17 mouse cellular contexts compared by ENCODE assay signal in genomic region chr5:8896198-8896597, GRCm38 (mm10). TPM values are rescaled to one million over a fixed set of nuclear protein-coding genes. Genes with fewer than 3 reads are reported as not detected.
DNase-seq lines count a peak whose midpoint lies in the region; ATAC-seq and TF ChIP-seq lines count a peak whose summit lies in the region.
"Had no signal": no experiment of that assay in that cellular context is flagged by ENCODE, and none has a peak within 500 bp of the region (broad histone marks: within the 10 kb centered on the region; RNA-seq: fewer than 3 reads in every experiment).

No protein-coding gene starts in this region.

- H3K36me3 ChIP-seq in limb, embryonic 14.5 days (ENCODE audit: control insufficient read depth, insufficient read depth, low read length): no peaks in the 10 kb centered on the region
- H3K36me3 ChIP-seq in limb, embryonic 10.5 days: no peaks in the 10 kb centered on the region
- peaks cover 36% of the 10 kb centered on the region for H3K36me3 ChIP-seq in liver, embryonic 15.5 days (replicated peaks)
- H3K36me3 ChIP-seq: limb, embryonic 12.5 days; midbrain, embryonic 12.5 days had no signal

- no peak overlapping the region for H3K4me3 ChIP-seq in limb, embryonic 14.5 days (replicated peaks; ENCODE audit: low read length)
- H3K4me3 ChIP-seq in limb, embryonic 10.5 days: no peak overlapping the region
- H3K4me3 ChIP-seq in liver, embryonic 15.5 days (replicated peaks): peak overlapping the region; percentile 80
- H3K4me3 ChIP-seq: limb, embryonic 12.5 days; midbrain, embryonic 12.5 days had no signal

- H3K9me3 ChIP-seq in limb, embryonic 14.5 days (ENCODE audit: control insufficient read depth, low read length): no peaks in the 10 kb centered on the region
- H3K9me3 ChIP-seq in limb, embryonic 10.5 days (replicated peaks): no peaks in the 10 kb centered on the region
- H3K9me3 ChIP-seq in liver, embryonic 15.5 days (replicated peaks): no peaks in the 10 kb centered on the region
- H3K9me3 ChIP-seq: limb, embryonic 12.5 days; midbrain, embryonic 12.5 days had no signal

- no peak overlapping the region for H3K9ac ChIP-seq in limb, embryonic 14.5 days (ENCODE audit: low read depth, low read length, severe bottlenecking)
- no peak overlapping the region for H3K9ac ChIP-seq in liver, embryonic 15.5 days
- H3K9ac ChIP-seq: limb, embryonic 12.5 days; midbrain, embryonic 12.5 days had no signal

- no peak overlapping the region for H3K27ac ChIP-seq in limb, embryonic 14.5 days (replicated peaks; ENCODE audit: low read depth, low read length)
- H3K27ac ChIP-seq in limb, embryonic 10.5 days: no peak overlapping the region
- no peak overlapping the region; the same call in 1 of the 2 replicates for H3K27ac ChIP-seq in liver, embryonic 15.5 days (replicated peaks)
- H3K27ac ChIP-seq: limb, embryonic 12.5 days; midbrain, embryonic 12.5 days had no signal

- H3K4me2 ChIP-seq in limb, embryonic 14.5 days (replicated peaks; ENCODE audit: low read depth, low read length, severe bottlenecking): no peak overlapping the region
- H3K4me2 ChIP-seq in liver, embryonic 15.5 days: peak overlapping the region; percentile 84
- H3K4me2 ChIP-seq: limb, embryonic 12.5 days; midbrain, embryonic 12.5 days had no signal

- peak; percentile 41 for DNase-seq in limb, embryonic 14.5 days (ENCODE audit: low spot score)
- no peak for DNase-seq in limb, embryonic 10.5 days (ENCODE audit: low spot score)
- peak; percentile 57 for DNase-seq in ES-CJ7 (ENCODE audit: low read depth, low spot score)
- DNase-seq in c-Kit-negative CD71-positive TER-119-positive erythroid progenitor cells, embryonic 14.5 days (ENCODE audit: low read depth, low spot score): peak; percentile 9
- DNase-seq in cerebellum, adult 18-20 months: no peak
- DNase-seq in thymus, adult 18-20 months: no peak
- no peak for DNase-seq in left cerebral cortex, adult 11 months (ENCODE audit: low spot score)
- DNase-seq: cerebellum, adult 2 months; gastrocnemius, postnatal 25 days; heart, postnatal 14 days; kidney, adult 8-10 months; kidney, postnatal 4 days; lung, postnatal 4 days had no signal

- peaks cover 3% of the 10 kb centered on the region; the same call in 1 of the 2 replicates for H3K27me3 ChIP-seq in limb, embryonic 14.5 days (ENCODE audit: control insufficient read depth, insufficient read depth, low read length)
- H3K27me3 ChIP-seq in limb, embryonic 10.5 days (ENCODE audit: low read depth, poor library complexity, severe bottlenecking): peaks cover 44% of the 10 kb centered on the region
- H3K27me3 ChIP-seq in liver, embryonic 15.5 days: no peaks in the 10 kb centered on the region

- WGBS in limb, embryonic 14.5 days: 72% methylated on average over 1 of the region's 1 CpGs
- 91% methylated on average over 1 of the region's 1 CpGs for WGBS in limb, embryonic 10.5 days
- 71% methylated on average over 1 of the region's 1 CpGs for WGBS in liver, embryonic 15.5 days (ENCODE audit: insufficient replicate concordance)

- TF ChIP-seq POLR2A in limb, embryonic 14.5 days (IDR thresholded peaks at IDR 0.05; ENCODE audit: borderline replicate concordance, extremely low read depth, insufficient read depth, insufficient read length): no peak

- ATAC-seq in limb, embryonic 14.5 days (ENCODE audit: low FRiP score, low read depth): no peak
- ATAC-seq in liver, embryonic 15.5 days (ENCODE audit: insufficient read depth): no peak
- ATAC-seq: hindbrain, embryonic 16.5 days had no signal

- H3K4me1 ChIP-seq in limb, embryonic 14.5 days (ENCODE audit: control insufficient read depth, insufficient read depth, low read length): no peaks in the 10 kb centered on the region
- peaks cover 12% of the 10 kb centered on the region for H3K4me1 ChIP-seq in limb, embryonic 10.5 days
- peaks cover 42% of the 10 kb centered on the region for H3K4me1 ChIP-seq in liver, embryonic 15.5 days (replicated peaks)

RNA-seq across cellular contexts. Expression of gene Abcb4, which starts 2.7 kb away (rescaled TPM):
- polyA plus RNA-seq in limb, embryonic 14.5 days (2012; rRNA removed): 0.26 and 0.27 TPM in 2 replicates
- polyA plus RNA-seq in limb, embryonic 14.5 days (2014; fragmentation: Nextera tagmentation; extraction: Ambion mirVana): 0.44 and 0.51 TPM in 2 replicates
- 0.19 TPM in 2 replicates for polyA plus RNA-seq in limb, embryonic 10.5 days (2016; fragmentation: Nextera tagmentation; extraction: Ambion mirVana)
- 28.7 and 32.8 TPM in 2 replicates for polyA plus RNA-seq in liver, embryonic 15.5 days (2015; fragmentation: Nextera tagmentation; extraction: Ambion mirVana)

Comparison
In these comparisons a context has a peak if more than half of its experiments do, and no peak if none do; other contexts are left out.
1. DNase-seq: peak in limb, embryonic 14.5 days (single experiment), ES-CJ7 (single experiment) and c-Kit-negative CD71-positive TER-119-positive erythroid progenitor cells, embryonic 14.5 days (single experiment); none in limb, embryonic 10.5 days (single experiment), cerebellum, adult 18-20 months (0 of 2), thymus, adult 18-20 months (0 of 2) and left cerebral cortex, adult 11 months (single experiment).
2. RNA of gene Abcb4, which starts 2.7 kb away (polyA plus RNA-seq): 28.7 to 32.8 TPM in liver, embryonic 15.5 days; 0.26 to 0.51 TPM in limb, embryonic 14.5 days and 0.19 TPM in limb, embryonic 10.5 days; every median in the first group is over 10 times any median in the second.